Comparison of ENCODE assay signal across 11 mouse cellular contexts in genomic region chr11:94952169-94952568, GRCm38 (mm10). TPM values are rescaled to one million over a fixed set of nuclear protein-coding genes. Genes with fewer than 3 reads are reported as not detected.
DNase-seq lines count a peak whose midpoint lies in the region; ATAC-seq lines count a peak whose summit lies in the region.
"Had no signal": no experiment of that assay in that cellular context is flagged by ENCODE, and none has a peak within 500 bp of the region (broad histone marks: within the 10 kb centered on the region; RNA-seq: fewer than 3 reads in every experiment).

No protein-coding gene starts in this region.

- H3K4me2 ChIP-seq in limb, embryonic 12.5 days = no peak overlapping the region
- H3K4me2 ChIP-seq: kidney, embryonic 15.5 days had no signal

- 8% methylated on average over 6 of the region's 6 CpGs for WGBS in forebrain, embryonic 10.5 days
- 24% methylated on average over 6 of the region's 6 CpGs for WGBS in limb, embryonic 12.5 days

- H3K27me3 ChIP-seq in forebrain, embryonic 10.5 days (ENCODE audit: poor library complexity, severe bottlenecking) = peaks cover 12% of the 10 kb centered on the region; the same call in 1 of the 2 replicates
- no peaks in the 10 kb centered on the region for H3K27me3 ChIP-seq in limb, embryonic 12.5 days
- H3K27me3 ChIP-seq: kidney, embryonic 15.5 days had no signal

- H3K4me3 ChIP-seq in forebrain, embryonic 10.5 days = peak overlapping the region; percentile 18
- H3K4me3 ChIP-seq in limb, embryonic 12.5 days (replicated peaks) = no peak overlapping the region
- H3K4me3 ChIP-seq: kidney, embryonic 15.5 days had no signal

- peak; percentile 40 to 47 for DNase-seq in cerebellum, postnatal 10 days
- DNase-seq in cerebellum, adult 18-20 months = no peak
- peak; percentile 31 for DNase-seq in CD4-positive helper T cell, adult 2 months (ENCODE audit: low read depth, low spot score)
- no peak for DNase-seq in forebrain, embryonic 10.5 days (ENCODE audit: extremely low spot score, low spot score)
- no peak for DNase-seq in urinary bladder, postnatal 36 days (ENCODE audit: low spot score in 2 of 2)
- no peak for DNase-seq in gastrocnemius, adult 8-10 months (ENCODE audit: low spot score in 2 of 2)
- DNase-seq: lung, postnatal 14 days had no signal

- H3K36me3 ChIP-seq in forebrain, embryonic 10.5 days (replicated peaks) = peaks cover 32% of the 10 kb centered on the region
- peaks cover 49% of the 10 kb centered on the region for H3K36me3 ChIP-seq in limb, embryonic 12.5 days

- peaks cover 39% of the 10 kb centered on the region for H3K4me1 ChIP-seq in forebrain, embryonic 10.5 days
- H3K4me1 ChIP-seq in limb, embryonic 12.5 days (replicated peaks) = peaks cover 4% of the 10 kb centered on the region; the same call in 1 of the 2 replicates

- ATAC-seq in limb, embryonic 12.5 days (ENCODE audit: insufficient number of reproducible peaks, insufficient read depth, low FRiP score, low TSS enrichment, low read depth) = no peak
- ATAC-seq in cerebellum, adult (ENCODE audit: insufficient number of reproducible peaks, low FRiP score, low TSS enrichment) = no peak

- no peak overlapping the region for H3K9ac ChIP-seq in limb, embryonic 12.5 days (replicated peaks)
- H3K9ac ChIP-seq: kidney, embryonic 15.5 days had no signal

- peaks cover 5% of the 10 kb centered on the region; the same call in 1 of the 2 replicates for H3K9me3 ChIP-seq in forebrain, embryonic 10.5 days
- no peaks in the 10 kb centered on the region for H3K9me3 ChIP-seq in limb, embryonic 12.5 days
- H3K9me3 ChIP-seq: kidney, embryonic 15.5 days had no signal

- peak overlapping the region; percentile 87 for H3K27ac ChIP-seq in forebrain, embryonic 10.5 days
- H3K27ac ChIP-seq in limb, embryonic 12.5 days = 0 out of 2 replicates have a peak overlapping the region, but pooled peaks have one; percentile 35
- H3K27ac ChIP-seq: kidney, embryonic 15.5 days had no signal

RNA-seq across cellular contexts. Expression of gene Hils1, which starts 15.2 kb away (rescaled TPM):
- not detected in 2 replicates for polyA plus RNA-seq in forebrain, embryonic 10.5 days (2016; fragmentation: Nextera tagmentation; extraction: Ambion mirVana)
- polyA plus RNA-seq in limb, embryonic 12.5 days (2016; fragmentation: Nextera tagmentation; extraction: Ambion mirVana) = not detected in 2 replicates
- not detected for total RNA-seq in gastrocnemius, adult 8-10 months (2022)
- total RNA-seq: left cerebral cortex, postnatal 36 days had no signal
- polyA plus RNA-seq: kidney, embryonic 15.5 days had no signal

RNA-seq across cellular contexts. Expression of gene Col1a1, which starts 16.1 kb away (rescaled TPM):
- polyA plus RNA-seq in forebrain, embryonic 10.5 days (2016; fragmentation: Nextera tagmentation; extraction: Ambion mirVana) = 62.2 and 65.3 TPM in 2 replicates
- polyA plus RNA-seq in limb, embryonic 12.5 days (2016; fragmentation: Nextera tagmentation; extraction: Ambion mirVana) = 290 and 351 TPM in 2 replicates
- total RNA-seq in gastrocnemius, adult 8-10 months (2022) = 10 to 100 TPM; 30.9 to 90.6 (median 45.9) TPM

RNA-seq across cellular contexts. Expression of gene Sgca, which starts 24.0 kb away (rescaled TPM):
- polyA plus RNA-seq in forebrain, embryonic 10.5 days (2016; fragmentation: Nextera tagmentation; extraction: Ambion mirVana) = not detected in 2 replicates
- polyA plus RNA-seq in limb, embryonic 12.5 days (2016; fragmentation: Nextera tagmentation; extraction: Ambion mirVana) = 2.8 and 3.0 TPM in 2 replicates
- total RNA-seq in gastrocnemius, adult 8-10 months (2022) = 100 to 1,000 TPM; 272 to 306 (median 288) TPM

RNA-seq across cellular contexts. Expression of gene Ppp1r9b, which starts 38.7 kb away (rescaled TPM):
- polyA plus RNA-seq in forebrain, embryonic 10.5 days (2016; fragmentation: Nextera tagmentation; extraction: Ambion mirVana) = 8.7 and 10.7 TPM in 2 replicates
- polyA plus RNA-seq in limb, embryonic 12.5 days (2016; fragmentation: Nextera tagmentation; extraction: Ambion mirVana) = 12.0 and 12.6 TPM in 2 replicates
- total RNA-seq in gastrocnemius, adult 8-10 months (2022) = 10 to 100 TPM; 15.8 to 23.9 (median 19.4) TPM

RNA-seq across cellular contexts. Expression of gene Samd14, which starts 57.5 kb away (rescaled TPM):
- polyA plus RNA-seq in forebrain, embryonic 10.5 days (2016; fragmentation: Nextera tagmentation; extraction: Ambion mirVana) = 35.8 and 36.7 TPM in 2 replicates
- 34.6 and 37.7 TPM in 2 replicates for polyA plus RNA-seq in limb, embryonic 12.5 days (2016; fragmentation: Nextera tagmentation; extraction: Ambion mirVana)
- under 1 TPM; 0.24 to 0.62 (median 0.45) TPM for total RNA-seq in gastrocnemius, adult 8-10 months (2022)

Comparison
In these comparisons a context has a peak if more than half of its experiments do, and no peak if none do; other contexts are left out.
1. DNase-seq: peak in cerebellum, postnatal 10 days (2 of 2) and CD4-positive helper T cell, adult 2 months (single experiment); none in cerebellum, adult 18-20 months (0 of 2), forebrain, embryonic 10.5 days (single experiment), urinary bladder, postnatal 36 days (0 of 2) and gastrocnemius, adult 8-10 months (0 of 2).